Mouse (Mus musculus) neural tube, embryonic 11.5 days (tissue): ENCODE measurements around the gene Olfr796. TPM values are rescaled to one million over a fixed set of nuclear protein-coding genes. Genes with fewer than 3 reads are reported as not detected.

ENCODE experiments used
- microRNA-seq: library from miRNA; unstranded; fragments of <30 nt; microRNA quantifications from one replicate; pipeline ENCODE4, GENCODE M21; 2016
- polyA plus RNA-seq: library from polyadenylated mRNA; unstranded; fragments of >200 nt; fragmentation: Nextera tagmentation; extraction: Ambion mirVana; gene quantifications from 2 replicates; pipeline ENCODE4 v1.2.1, GENCODE M21; 2014

Olfr796 gene
- polyA plus RNA-seq, 1 experiment from 2014 or later, result not detected

Small RNA genes lying within 50 kb of the gene (microRNA-seq; reads per million reads assigned to microRNA genes)
- gene Gm23252, result not detected

Other genes with a start within 250 kb of the Olfr796 start
- 0.15 TPM in 1 of 2 replicates, not detected in the other for gene Olfr784, start 228.5 kb downstream of the Olfr796 start, polyA plus RNA-seq
- not detected in 2 replicates for gene Olfr785, start 207.1 kb downstream of the Olfr796 start, polyA plus RNA-seq
- gene Olfr786, start 185.3 kb downstream of the Olfr796 start, polyA plus RNA-seq, result not detected in 2 replicates
- gene Olfr787, start 150.7 kb downstream of the Olfr796 start, polyA plus RNA-seq, result not detected in 2 replicates
- gene Olfr788, start 141.6 kb downstream of the Olfr796 start, polyA plus RNA-seq, result not detected in 2 replicates
- not detected in 2 replicates for gene Olfr789, start 127.8 kb downstream of the Olfr796 start, polyA plus RNA-seq
- not detected in 2 replicates for gene Olfr790, start 114.1 kb downstream of the Olfr796 start, polyA plus RNA-seq
- gene Olfr791, start 90.8 kb downstream of the Olfr796 start, polyA plus RNA-seq, result not detected in 2 replicates
- gene Olfr792, start 73.4 kb downstream of the Olfr796 start, polyA plus RNA-seq, result not detected in 2 replicates
- not detected in 2 replicates for gene Olfr794, start 44.9 kb downstream of the Olfr796 start, polyA plus RNA-seq
- not detected in 2 replicates for gene Olfr798, start 15.4 kb upstream of the Olfr796 start, polyA plus RNA-seq
- gene Olfr799, start 24.9 kb upstream of the Olfr796 start, polyA plus RNA-seq, result not detected in 2 replicates
- gene Olfr800, start 45.1 kb upstream of the Olfr796 start, polyA plus RNA-seq, result not detected in 2 replicates
- gene Olfr801, start 61.3 kb upstream of the Olfr796 start, polyA plus RNA-seq, result not detected in 2 replicates
- gene Olfr802, start 75.6 kb upstream of the Olfr796 start, polyA plus RNA-seq, result not detected in 2 replicates
- not detected in 2 replicates for gene Olfr803, start 81.7 kb upstream of the Olfr796 start, polyA plus RNA-seq
- not detected in 2 replicates for gene Olfr804, start 90.6 kb upstream of the Olfr796 start, polyA plus RNA-seq
- gene Olfr805, start 116.8 kb upstream of the Olfr796 start, polyA plus RNA-seq, result not detected in 2 replicates
- gene Olfr806, start 129.4 kb upstream of the Olfr796 start, polyA plus RNA-seq, result not detected in 2 replicates
- not detected in 2 replicates for gene Olfr807, start 145.2 kb upstream of the Olfr796 start, polyA plus RNA-seq
- not detected in 2 replicates for gene Olfr808, start 152.9 kb upstream of the Olfr796 start, polyA plus RNA-seq
- not detected in 2 replicates for gene Olfr809, start 162.1 kb upstream of the Olfr796 start, polyA plus RNA-seq
- gene Olfr810, start 182.3 kb upstream of the Olfr796 start, polyA plus RNA-seq, result not detected in 2 replicates
- gene Olfr811, start 191.8 kb upstream of the Olfr796 start, polyA plus RNA-seq, result not detected in 2 replicates
- not detected in 2 replicates for gene Olfr812, start 233.5 kb upstream of the Olfr796 start, polyA plus RNA-seq
- gene Olfr813, start 242.8 kb upstream of the Olfr796 start, polyA plus RNA-seq, result not detected in 2 replicates